Mouse (Mus musculus) CH12.LX (cell line): ENCODE measurements around the gene Thy1. TPM values are rescaled to one million over a fixed set of nuclear protein-coding genes. Genes with fewer than 3 reads are reported as not detected.

Experiments used
- DNase-seq: peaks from one replicate; pipeline ENCODE4 v3.0.0-alpha.2; 2013; ENCODE audit errors: extremely low read depth
- H3K27ac ChIP-seq: 2 replicates; pipeline ENCODE4 v1.5.1; 2012; ENCODE audit warnings: low read depth, mild to moderate bottlenecking, control low read depth, moderate library complexity; ENCODE audit not compliant: insufficient read depth
- H3K27me3 ChIP-seq: replicated peaks from 2 replicates; pipeline ENCODE3; 2012; ENCODE audit warnings: inconsistent platforms
- H3K36me3 ChIP-seq, 2 experiments: replicated peaks in 1 of 2; 2 replicates each; pipeline versions ENCODE3 to v1.6.1; 2012; ENCODE audit warnings: inconsistent platforms in 1 of 2, low read length in 1 of 2, mild to moderate bottlenecking in 1 of 2, mixed read lengths in 1 of 2, moderate library complexity in 1 of 2; ENCODE audit not compliant: control insufficient read depth in 1 of 2, insufficient read depth in 1 of 2
- H3K4me1 ChIP-seq, 2 experiments: 2 replicates each; pipeline ENCODE4 v1.6.1; 2012; ENCODE audit warnings: inconsistent platforms in 1 of 2, moderate library complexity in 1 of 2; ENCODE audit not compliant: insufficient read depth in 2 of 2, control insufficient read depth in 1 of 2
- H3K4me2 ChIP-seq: 2 replicates; pipeline ENCODE4 v1.6.1; 2012; ENCODE audit warnings: low read depth, mild to moderate bottlenecking, control low read depth; ENCODE audit not compliant: poor library complexity, insufficient read depth, severe bottlenecking
- H3K4me3 ChIP-seq, 3 experiments: fragments of 150-350 bp in 1 of 3; sonication (generic) in 1 of 3; replicated peaks in 1 of 3; 2 replicates each; pipeline versions ENCODE3 to v1.5.1; 2011 to 2012; ENCODE audit warnings: low read depth in 2 of 3, low read length in 2 of 3, mild to moderate bottlenecking in 2 of 3, moderate library complexity in 2 of 3, control low read depth in 1 of 3, improper control_type of control experiment in 1 of 3, inconsistent platforms in 1 of 3, mixed read lengths in 1 of 3; ENCODE audit not compliant: poor library complexity in 1 of 3
- H3K79me2 ChIP-seq: replicated peaks from 2 replicates; pipeline ENCODE4 v1.6.1; 2012; ENCODE audit warnings: mild to moderate bottlenecking, moderate library complexity; ENCODE audit not compliant: control insufficient read depth, poor library complexity, insufficient read depth, severe bottlenecking; ENCODE audit errors: extremely low read depth
- H3K9ac ChIP-seq: 2 replicates; pipeline ENCODE4 v1.6.1; 2012; ENCODE audit warnings: low read depth, mild to moderate bottlenecking, control low read depth, moderate library complexity; ENCODE audit not compliant: insufficient read depth
- H3K9me3 ChIP-seq: replicated peaks from 2 replicates; pipeline ENCODE3; 2012; ENCODE audit warnings: low read length, inconsistent platforms, mixed read lengths
- CHD2 ChIP-seq: IDR thresholded peaks from 2 replicates; pipeline ENCODE4 v1.6.1; 2011; ENCODE audit warnings: low read length, improper control_type of control experiment
- E2F4 ChIP-seq: IDR thresholded peaks from 2 replicates; pipeline ENCODE4 v1.6.1; 2011; ENCODE audit warnings: low read depth, low read length, improper control_type of control experiment; ENCODE audit not compliant: insufficient replicate concordance
- ETS1 ChIP-seq: conservative IDR thresholded peaks from 2 replicates; pipeline ENCODE4 v1.6.1; 2012; ENCODE audit warnings: low read depth, mild to moderate bottlenecking, inconsistent platforms, low read length, improper control_type of control experiment, moderate library complexity
- GABPA ChIP-seq: IDR thresholded peaks from 2 replicates; pipeline ENCODE4 v1.6.1; 2012; ENCODE audit warnings: low read depth, low read length, improper control_type of control experiment, inconsistent platforms; ENCODE audit not compliant: insufficient replicate concordance
- HCFC1 ChIP-seq: IDR thresholded peaks from 2 replicates; pipeline ENCODE4 v1.6.1; 2012; ENCODE audit warnings: low read depth, mild to moderate bottlenecking, inconsistent platforms, low read length, improper control_type of control experiment
- IRF4 ChIP-seq: IDR thresholded peaks from 2 replicates; pipeline ENCODE4 v1.6.1; 2014; ENCODE audit warnings: low read depth, mild to moderate bottlenecking, inconsistent platforms, low read length, improper control_type of control experiment
- KAT2A ChIP-seq: IDR thresholded peaks from 2 replicates; pipeline ENCODE4 v1.6.1; 2012; ENCODE audit warnings: low read length, improper control_type of control experiment, inconsistent platforms; ENCODE audit not compliant: insufficient replicate concordance
- MAX ChIP-seq: IDR thresholded peaks from 2 replicates; pipeline ENCODE4 v1.6.1; 2011; ENCODE audit warnings: low read length, improper control_type of control experiment
- MAZ ChIP-seq: IDR thresholded peaks from 2 replicates; pipeline ENCODE4 v1.6.1; 2012; ENCODE audit warnings: low read depth, mild to moderate bottlenecking, inconsistent platforms, low read length, improper control_type of control experiment, moderate library complexity
- MYC ChIP-seq: IDR thresholded peaks from 2 replicates; pipeline ENCODE4 v1.6.1; 2011; ENCODE audit warnings: low read depth, mild to moderate bottlenecking, improper control_type of control experiment, low read length
- NELFE ChIP-seq: IDR thresholded peaks from 2 replicates; pipeline ENCODE4 v1.6.1; 2011; ENCODE audit warnings: low read depth, low read length, improper control_type of control experiment
- NRF1 ChIP-seq: IDR thresholded peaks from 2 replicates; pipeline ENCODE4 v1.6.1; 2014; ENCODE audit warnings: low read depth, mild to moderate bottlenecking, inconsistent platforms, low read length, improper control_type of control experiment, moderate library complexity
- POLR2A ChIP-seq: IDR thresholded peaks from 2 replicates; pipeline ENCODE4 v1.6.1; 2011; ENCODE audit warnings: low read depth, mild to moderate bottlenecking, improper control_type of control experiment, low read length
- RAD21 ChIP-seq: IDR thresholded peaks from 2 replicates; pipeline ENCODE4 v1.6.1; 2011; ENCODE audit warnings: low read depth, mild to moderate bottlenecking, low read length, improper control_type of control experiment, moderate library complexity
- TCF12 ChIP-seq: IDR thresholded peaks from 2 replicates; pipeline ENCODE4 v1.6.1; 2014; ENCODE audit warnings: low read depth, mild to moderate bottlenecking, inconsistent platforms, low read length, improper control_type of control experiment
- USF2 ChIP-seq: conservative IDR thresholded peaks from 2 replicates; pipeline ENCODE4 v1.6.1; 2011; ENCODE audit warnings: low read depth, low read length, improper control_type of control experiment
- ZMIZ1 ChIP-seq: IDR thresholded peaks from 2 replicates; pipeline ENCODE4 v1.6.1; 2012; ENCODE audit warnings: low read depth, mild to moderate bottlenecking, inconsistent platforms, low read length, improper control_type of control experiment
- dilution Hi-C: fragments of 300-500 bp; cut with MboI; formaldehyde crosslinking; loops from 2 replicates; pipeline ENCODE4 v1.14.3; 2020; ENCODE audit warnings: low sequenced_read_pairs; ENCODE audit not compliant: extremely low pct_unique_long_range_greater_than_20kb, extremely low pct_ligation_motif_present
- in situ Hi-C: fragments of 300-500 bp; cut with MboI; formaldehyde crosslinking; loops from 3 replicates; pipeline ENCODE4 v1.14.3; 2019; ENCODE audit warnings: low sequenced_read_pairs, low pct_ligation_motif_present, low pct_unique_long_range_greater_than_20kb, mixed read lengths
- polyA plus RNA-seq: library from polyadenylated mRNA; unstranded; fragments of >175 nt; gene quantifications from 2 replicates; pipeline ENCODE4 v1.2.1, GENCODE M21; 2012; ENCODE audit warnings: low read depth; ENCODE audit not compliant: insufficient read length
- total RNA-seq, 2 experiments: library from RNA; depleted of rRNA; stranded (reverse); fragments of 300-350 nt in 1 of 2; fragments of >200 nt in 1 of 2; gene quantifications; 2 replicates each; pipeline ENCODE4 v1.2.3; 2012 to 2014

The Thy1 gene
- total and polyA plus RNA-seq, 3 experiments, result not detected

- H3K27ac ChIP-seq, result no peak overlapping the region
- peaks cover 19 to 57% of the 10 kb centered on the region in 2 experiments for H3K4me1 ChIP-seq
- H3K79me2 ChIP-seq, result no peaks in the 10 kb centered on the region
- no peak overlapping the region for H3K4me3 ChIP-seq
- no peaks in the 10 kb centered on the region for H3K9me3 ChIP-seq
- no peak for DNase-seq
- in situ Hi-C loops, result no loop called here
- H3K4me2 ChIP-seq, result no peak overlapping the region
- dilution Hi-C loops, result no loop called here
- H3K9ac ChIP-seq, result no peak overlapping the region
- TF ChIP-seq HCFC1, result no peak
- no peak for TF ChIP-seq USF2
- no peak for TF ChIP-seq MAZ
- peaks cover 50% of the 10 kb centered on the region for H3K27me3 ChIP-seq
- H3K36me3 ChIP-seq, result peaks cover 0 to 2% of the 10 kb centered on the region in 2 experiments
Measured at GRCm38 (mm10) chr9:44085741-44086665, 42.8 kb downstream of the Thy1 start.

GRCm38 (mm10) chr9:44086960-44087359 is 43.8 kb downstream of the Thy1 start:
- dilution Hi-C loops (no loop called here), in situ Hi-C loops (no loop called here)
- H3K79me2 ChIP-seq, result no peaks in the 10 kb centered on the region
- H3K36me3 ChIP-seq, result peaks cover 0 to 7% of the 10 kb centered on the region in 2 experiments
- no peak overlapping the region for H3K4me3 ChIP-seq
- peaks cover 19 to 57% of the 10 kb centered on the region in 2 experiments for H3K4me1 ChIP-seq
- H3K9ac ChIP-seq, result no peak overlapping the region
- peaks cover 44% of the 10 kb centered on the region for H3K27me3 ChIP-seq
- H3K27ac ChIP-seq, result no peak overlapping the region
- H3K4me2 ChIP-seq, result no peak overlapping the region; the same call in 1 of the 2 replicates
- no peak for TF ChIP-seq MYC
- TF ChIP-seq RAD21, result no peak
- no peak for TF ChIP-seq NELFE
- TF ChIP-seq ETS1, result no peak
- TF ChIP-seq GABPA, result no peak
- TF ChIP-seq CHD2, result no peak
- TF ChIP-seq ZMIZ1, result no peak
- no peak for TF ChIP-seq KAT2A
- no peak for TF ChIP-seq IRF4
- no peak for TF ChIP-seq TCF12
- TF ChIP-seq E2F4, result no peak
- no peak for TF ChIP-seq POLR2A
- TF ChIP-seq NRF1, result no peak
- TF ChIP-seq MAX, result no peak
- TF ChIP-seq, all 38 proteins: peak for 0
- DNase-seq, result no peak
- H3K9me3 ChIP-seq, result no peaks in the 10 kb centered on the region
